8 mouse cellular contexts compared by ENCODE assay signal in the genomic region with DNA sequence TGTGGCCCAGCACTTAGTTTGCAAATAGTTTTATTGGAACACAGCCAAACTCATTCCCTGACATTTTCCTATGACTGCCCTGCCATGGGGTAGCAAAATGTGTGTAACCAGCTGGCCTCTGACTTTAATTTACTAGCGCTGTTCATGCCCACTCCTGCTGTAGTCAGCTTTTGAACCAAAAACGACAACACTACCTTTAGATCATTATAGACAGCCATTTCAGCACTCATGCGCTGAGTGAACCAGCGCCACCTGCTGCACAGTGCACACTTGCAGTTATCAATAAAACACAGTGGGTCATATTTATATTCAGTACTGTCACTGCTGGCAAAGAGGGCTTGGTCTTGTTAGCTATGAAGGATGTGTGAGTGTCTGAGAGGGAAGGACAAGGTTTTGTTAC.
DNase-seq lines count a peak whose midpoint lies in the region; ATAC-seq lines count a peak whose summit lies in the region.

No protein-coding gene starts in this region.

- H3K9me3 ChIP-seq in hindbrain, embryonic 15.5 days: no peaks in the 10 kb centered on the region

- WGBS in hindbrain, embryonic 15.5 days: 57% methylated on average over 4 of the region's 4 CpGs

- H3K27ac ChIP-seq in hindbrain, embryonic 15.5 days (replicated peaks): no peak overlapping the region

- H3K27me3 ChIP-seq in hindbrain, embryonic 15.5 days: no peaks in the 10 kb centered on the region

- intact Hi-C loops in gastrocnemius, postnatal 14 days (cut with DNase I; ENCODE audit: low total_unique reads): no loop called here

- DNase-seq in adrenal gland, postnatal 25 days: peak; percentile 38
- DNase-seq in adrenal gland, postnatal 4 days (ENCODE audit: low spot score in 2 of 2): no peak
- DNase-seq in kidney, postnatal 4 days: peak; percentile 21 to 29
- no peak for DNase-seq in kidney, adult 9 months
- peak; percentile 13 for DNase-seq in 416B (ENCODE audit: low read depth)
- DNase-seq in urinary bladder, postnatal 4 days (ENCODE audit: low spot score in 2 of 2): no peak
- DNase-seq in gastrocnemius, postnatal 14 days: no peak

- no peaks in the 10 kb centered on the region for H3K4me1 ChIP-seq in hindbrain, embryonic 15.5 days (replicated peaks)

- peak; percentile 52 for ATAC-seq in hindbrain, embryonic 15.5 days (ENCODE audit: low FRiP score, low read depth)

- H3K4me3 ChIP-seq in hindbrain, embryonic 15.5 days: no peak overlapping the region

- no peak overlapping the region for H3K4me2 ChIP-seq in hindbrain, embryonic 15.5 days

- H3K9ac ChIP-seq in hindbrain, embryonic 15.5 days: no peak overlapping the region

- H3K36me3 ChIP-seq in hindbrain, embryonic 15.5 days: 0 out of 2 replicates have a peak, but pooled peaks cover 9% of the 10 kb centered on the region

Comparison
In these comparisons a context has a peak if more than half of its experiments do, and no peak if none do; other contexts are left out.
1. DNase-seq: peak in adrenal gland, postnatal 25 days (single experiment), kidney, postnatal 4 days (2 of 2) and 416B (single experiment); none in adrenal gland, postnatal 4 days (0 of 2), kidney, adult 9 months (single experiment), urinary bladder, postnatal 4 days (0 of 2) and gastrocnemius, postnatal 14 days (single experiment).